Mouse (Mus musculus) G1E (cell line): ENCODE data around the gene Hcfc1r1.

Experiments
- CTCF ChIP-seq: IDR thresholded peaks from 2 replicates; pipeline ENCODE4 v1.5.1; 2012; ENCODE audit warnings: low read depth, low read length, inconsistent platforms, mixed read lengths
- GATA1 ChIP-seq: IDR thresholded peaks from 2 replicates; pipeline ENCODE4 v1.6.1; 2012; ENCODE audit warnings: borderline replicate concordance, low read length, inconsistent platforms, mixed read lengths

DNA sequence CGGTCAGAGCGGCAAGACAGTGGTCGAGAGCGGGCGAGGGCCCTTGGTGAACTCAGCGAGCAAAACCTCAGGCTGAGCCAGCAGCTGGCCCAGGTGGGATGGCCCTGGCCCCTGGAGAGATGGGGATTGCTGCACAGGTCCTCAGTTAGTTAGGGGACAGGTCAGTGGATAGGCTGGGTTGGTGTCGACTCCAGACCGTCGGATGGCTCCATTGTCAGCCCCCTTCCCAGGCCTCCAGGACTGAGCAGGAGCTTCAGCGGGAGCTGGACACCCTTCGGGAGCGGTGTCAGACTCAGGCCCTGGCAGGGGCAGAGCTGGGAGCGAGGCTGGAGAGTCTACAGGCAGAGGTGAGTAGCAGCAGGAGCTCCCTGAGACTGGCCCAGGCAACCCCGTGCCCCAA is 7.9 kb upstream of the Hcfc1r1 start:
- TF ChIP-seq CTCF, result no peak
- no peak for TF ChIP-seq GATA1
